Mouse (Mus musculus) CD4-positive naive resting alpha-beta T cell, adult 76 days (primary cell): Measurements from ENCODE around the gene Htt. TPM values are rescaled to one million over a fixed set of nuclear protein-coding genes. Genes with fewer than 3 reads are reported as not detected.

ENCODE experiments used
- total RNA-seq: library from RNA; stranded (reverse); gene quantifications from one replicate; pipeline ENCODE4 v1.2.4, GENCODE M21; 2023

The Htt gene
- 61.2 TPM for total RNA-seq

GRCm38 (mm10) chr5:34761509-34761908 lies at the start of gene Htt:
Gene Htt (plus strand): TSS chr5:34761740.

GRCm38 (mm10) chr5:34907910-34908725 lies 146.6 kb downstream of the Htt start, which contains the start of gene Msantd1:
Gene Msantd1 (plus strand): TSS chr5:34908012.

GRCm38 (mm10) chr5:34948861-34949760 lies 187.6 kb downstream of the Htt start, which contains the start of gene Rgs12:
Gene Rgs12 (plus strand): TSS chr5:34949445.

Other genes with a start within 250 kb of the Htt start
- gene Tnip2, start 247.7 kb upstream of the Htt start, total RNA-seq = 29.1 TPM
- gene Sh3bp2, start 235.9 kb upstream of the Htt start, total RNA-seq = 9.9 TPM
- 330 TPM for gene Add1, start 188.1 kb upstream of the Htt start, total RNA-seq
- gene Mfsd10, start 124.5 kb upstream of the Htt start, total RNA-seq = 50.9 TPM
- 45.9 TPM for gene Nop14, start 101.6 kb upstream of the Htt start, total RNA-seq
- 4.9 TPM for gene Grk4, start 101.4 kb upstream of the Htt start, total RNA-seq
- 3.2 TPM for gene Msantd1, start 146.3 kb downstream of the Htt start, total RNA-seq
- 3.7 TPM for gene Rgs12, start 187.7 kb downstream of the Htt start, total RNA-seq